Mouse (Mus musculus): ENCODE measurements at regions not wholly inside any gene's neighbourhood (a gene's known extent, or its start where the extent isn't known, plus 50 kb on each side); places are given as distances from the start of the nearest gene placed in this dataset.

- no peak overlapping the region for H3K4me2 ChIP-seq
- H3K27me3 ChIP-seq: no peaks in the 10 kb centered on the region
- 81% methylated on average over 2 of the region's 2 CpGs for WGBS
- no peaks in the 10 kb centered on the region for H3K9me3 ChIP-seq
- no peak overlapping the region for H3K9ac ChIP-seq
- ATAC-seq (ENCODE audit: insufficient number of reproducible peaks, insufficient read depth, low FRiP score, low TSS enrichment, low read depth): no peak
- no peaks in the 10 kb centered on the region for H3K4me1 ChIP-seq
- H3K4me3 ChIP-seq: no peak overlapping the region
- H3K36me3 ChIP-seq: no peaks in the 10 kb centered on the region
- no peak overlapping the region for H3K27ac ChIP-seq
These were observed 354.3 kb upstream of the Tmpo start for GRCm38 (mm10) chr10:91535392-91535791.

GRCm38 (mm10) chr10:91528305-91528704 is 347.2 kb upstream of the Tmpo start:
- Histone ChIP-seq H3K27ac (no peak overlapping the region), H3K27me3 (no peaks in the 10 kb centered on the region), H3K9ac (no peak overlapping the region), H3K4me2 (no peak overlapping the region), H3K4me3 (no peak overlapping the region), H3K9me3 (no peaks in the 10 kb centered on the region), H3K4me1 (no peaks in the 10 kb centered on the region), H3K36me3 (no peaks in the 10 kb centered on the region)
- 88% methylated on average over 2 of the region's 2 CpGs for WGBS
- ATAC-seq (ENCODE audit: insufficient number of reproducible peaks, insufficient read depth, low FRiP score, low TSS enrichment, low read depth): no peak

GRCm38 (mm10) chr10:91521168-91521567 is 340.1 kb upstream of the Tmpo start:
- Histone ChIP-seq H3K4me2 (no peak overlapping the region), H3K9ac (no peak overlapping the region), H3K4me1 (no peaks in the 10 kb centered on the region), H3K36me3 (no peaks in the 10 kb centered on the region), H3K4me3 (no peak overlapping the region), H3K27ac (no peak overlapping the region), H3K27me3 (no peaks in the 10 kb centered on the region), H3K9me3 (no peaks in the 10 kb centered on the region)
- 90% methylated on average over 2 of the region's 2 CpGs for WGBS
- ATAC-seq (ENCODE audit: insufficient number of reproducible peaks, insufficient read depth, low FRiP score, low TSS enrichment, low read depth): no peak

GRCm38 (mm10) chr10:91515021-91515371 is 333.9 kb upstream of the Tmpo start:
- no peaks in the 10 kb centered on the region for H3K9me3 ChIP-seq
- H3K27me3 ChIP-seq: no peaks in the 10 kb centered on the region
- no peaks in the 10 kb centered on the region for H3K4me1 ChIP-seq

GRCm38 (mm10) chr10:91514163-91515020 is 333.3 kb upstream of the Tmpo start:
- 77% methylated on average over 9 of the region's 9 CpGs for WGBS
- no peaks in the 10 kb centered on the region for H3K9me3 ChIP-seq
- H3K9ac ChIP-seq: no peak overlapping the region
- H3K4me1 ChIP-seq: no peaks in the 10 kb centered on the region
- no peak for ATAC-seq (ENCODE audit: insufficient number of reproducible peaks, insufficient read depth, low FRiP score, low TSS enrichment, low read depth)
- H3K27ac ChIP-seq: no peak overlapping the region
- H3K4me3 ChIP-seq: no peak overlapping the region
- no peak overlapping the region for H3K4me2 ChIP-seq
- H3K36me3 ChIP-seq: no peaks in the 10 kb centered on the region
- H3K27me3 ChIP-seq: no peaks in the 10 kb centered on the region

More at GRCm38 (mm10) chr10:91515021-91515371, 333.9 kb upstream of the Tmpo start:
- Histone ChIP-seq H3K4me2 (no peak overlapping the region), H3K27ac (no peak overlapping the region), H3K4me3 (no peak overlapping the region), H3K36me3 (no peaks in the 10 kb centered on the region), H3K9ac (no peak overlapping the region)
- no peak for ATAC-seq (ENCODE audit: insufficient number of reproducible peaks, insufficient read depth, low FRiP score, low TSS enrichment, low read depth)
- WGBS: 69% methylated on average over 2 of the region's 2 CpGs

- no peaks in the 10 kb centered on the region for H3K9me3 ChIP-seq
- no peak overlapping the region for H3K9ac ChIP-seq
- H3K4me1 ChIP-seq: no peaks in the 10 kb centered on the region
- ATAC-seq (ENCODE audit: insufficient number of reproducible peaks, insufficient read depth, low FRiP score, low TSS enrichment, low read depth): no peak
- 87% methylated on average over 7 of the region's 7 CpGs for WGBS
- H3K4me3 ChIP-seq: no peak overlapping the region
- no peak overlapping the region for H3K4me2 ChIP-seq
- H3K27ac ChIP-seq: no peak overlapping the region
- H3K27me3 ChIP-seq: no peaks in the 10 kb centered on the region
- no peaks in the 10 kb centered on the region for H3K36me3 ChIP-seq
These were observed 325.9 kb upstream of the Tmpo start for GRCm38 (mm10) chr10:91507038-91507437.

- no peak overlapping the region for H3K4me2 ChIP-seq
- H3K27me3 ChIP-seq: no peaks in the 10 kb centered on the region
- H3K9me3 ChIP-seq: no peaks in the 10 kb centered on the region
- no peak for ATAC-seq (ENCODE audit: insufficient number of reproducible peaks, insufficient read depth, low FRiP score, low TSS enrichment, low read depth)
- no peak overlapping the region for H3K9ac ChIP-seq
- no peak overlapping the region for H3K4me3 ChIP-seq
- H3K4me1 ChIP-seq: no peaks in the 10 kb centered on the region
- WGBS: 65% methylated on average over 12 of the region's 12 CpGs
- no peaks in the 10 kb centered on the region for H3K36me3 ChIP-seq
- no peak overlapping the region for H3K27ac ChIP-seq
These were observed 323.8 kb upstream of the Tmpo start for GRCm38 (mm10) chr10:91504891-91505290.

GRCm38 (mm10) chr10:91498543-91498942 is 317.4 kb upstream of the Tmpo start:
- no peak for ATAC-seq (ENCODE audit: insufficient number of reproducible peaks, insufficient read depth, low FRiP score, low TSS enrichment, low read depth)

GRCm38 (mm10) chr10:91464691-91465090 is 283.6 kb upstream of the Tmpo start:
- no peak for ATAC-seq (ENCODE audit: insufficient number of reproducible peaks, insufficient read depth, low FRiP score, low TSS enrichment, low read depth)
- 90% methylated on average over 2 of the region's 2 CpGs for WGBS
- Histone ChIP-seq H3K27me3 (no peaks in the 10 kb centered on the region), H3K9ac (no peak overlapping the region), H3K4me3 (no peak overlapping the region), H3K4me2 (no peak overlapping the region), H3K36me3 (no peaks in the 10 kb centered on the region), H3K4me1 (0 out of 2 replicates have a peak, but pooled peaks cover 5% of the 10 kb centered on the region), H3K27ac (no peak overlapping the region), H3K9me3 (no peaks in the 10 kb centered on the region)

More at GRCm38 (mm10) chr10:91498543-91498942, 317.4 kb upstream of the Tmpo start:
- Histone ChIP-seq H3K4me1 (0 out of 2 replicates have a peak, but pooled peaks cover 6% of the 10 kb centered on the region), H3K9me3 (no peaks in the 10 kb centered on the region), H3K27me3 (no peaks in the 10 kb centered on the region), H3K4me2 (no peak overlapping the region), H3K9ac (no peak overlapping the region), H3K4me3 (no peak overlapping the region), H3K27ac (no peak overlapping the region), H3K36me3 (no peaks in the 10 kb centered on the region)
- WGBS: 45% methylated on average over 4 of the region's 4 CpGs

- WGBS: 48% methylated on average over 10 of the region's 10 CpGs
- ATAC-seq (ENCODE audit: insufficient number of reproducible peaks, insufficient read depth, low FRiP score, low TSS enrichment, low read depth): no peak
- Histone ChIP-seq H3K9me3 (no peaks in the 10 kb centered on the region), H3K36me3 (no peaks in the 10 kb centered on the region), H3K4me1 (no peaks in the 10 kb centered on the region), H3K4me2 (no peak overlapping the region), H3K9ac (no peak overlapping the region), H3K27ac (no peak overlapping the region), H3K4me3 (no peak overlapping the region), H3K27me3 (no peaks in the 10 kb centered on the region)
These were observed 267.0 kb upstream of the Tmpo start for GRCm38 (mm10) chr10:91447974-91448703.

- H3K4me1 ChIP-seq: no peaks in the 10 kb centered on the region
- H3K4me3 ChIP-seq: no peak overlapping the region
These were observed 262.2 kb upstream of the Tmpo start for GRCm38 (mm10) chr10:91443321-91443720.

GRCm38 (mm10) chr10:91440051-91440450 is 258.9 kb upstream of the Tmpo start:
- Histone ChIP-seq H3K36me3 (no peaks in the 10 kb centered on the region), H3K4me2 (no peak overlapping the region), H3K27me3 (no peaks in the 10 kb centered on the region), H3K4me3 (no peak overlapping the region), H3K4me1 (peaks cover 8% of the 10 kb centered on the region; the same call in 1 of the 2 replicates), H3K27ac (no peak overlapping the region), H3K9me3 (no peaks in the 10 kb centered on the region), H3K9ac (no peak overlapping the region)
- ATAC-seq (ENCODE audit: insufficient number of reproducible peaks, insufficient read depth, low FRiP score, low TSS enrichment, low read depth): no peak
- WGBS: 85% methylated on average over 3 of the region's 3 CpGs

More at GRCm38 (mm10) chr10:91443321-91443720, 262.2 kb upstream of the Tmpo start:
- Histone ChIP-seq H3K9me3 (no peaks in the 10 kb centered on the region), H3K36me3 (no peaks in the 10 kb centered on the region), H3K9ac (no peak overlapping the region), H3K27ac (no peak overlapping the region), H3K4me2 (no peak overlapping the region), H3K27me3 (no peaks in the 10 kb centered on the region)
- WGBS: 47% methylated on average over 2 of the region's 2 CpGs
- ATAC-seq (ENCODE audit: insufficient number of reproducible peaks, insufficient read depth, low FRiP score, low TSS enrichment, low read depth): no peak

Data from embryonic facial prominence, embryonic 13.5 days (tissue).